Mouse (Mus musculus) hindbrain, embryonic 14.5 days (tissue): ENCODE data around the gene Ddb2. TPM values are rescaled to one million over a fixed set of nuclear protein-coding genes. Genes with fewer than 3 reads are reported as not detected.
"Not testable (repeated sequence)": the region's sequence is repeated elsewhere in the genome, so short reads cannot be mapped to it uniquely, and the experiment has no call there.

Source experiments
- ATAC-seq: fragments of 200-750 bp; cut with Nextera tagmentation; 2 replicates; pipeline ENCODE4 v1.8.0; 2017; ENCODE audit warnings: moderate number of reproducible peaks, mild to moderate bottlenecking, moderate TSS enrichment, moderate library complexity; ENCODE audit not compliant: low FRiP score
- DNase-seq: peaks from one replicate; pipeline ENCODE4 v3.0.0-alpha.2; 2015; ENCODE audit warnings: low spot score
- H3K27ac ChIP-seq: fragments of 300-500 bp; sonication (generic); 2 replicates; pipeline ENCODE4 v1.5.1; 2014; ENCODE audit warnings: mild to moderate bottlenecking, moderate library complexity
- H3K27me3 ChIP-seq: fragments of 300-500 bp; sonication (generic); 2 replicates; pipeline ENCODE4 v1.6.1; 2014; ENCODE audit warnings: mild to moderate bottlenecking, low read length, mixed read lengths; ENCODE audit not compliant: control insufficient read depth, insufficient read depth
- H3K36me3 ChIP-seq: fragments of 300-500 bp; sonication (generic); replicated peaks from 2 replicates; pipeline ENCODE4 v1.6.1; 2014; ENCODE audit not compliant: control insufficient read depth, insufficient read depth
- H3K4me1 ChIP-seq: fragments of 300-500 bp; sonication (generic); replicated peaks from 2 replicates; pipeline ENCODE4 v1.6.1; 2014; ENCODE audit warnings: antibody characterized with exemption, low read length, mixed read lengths; ENCODE audit not compliant: control insufficient read depth, insufficient read depth
- H3K4me2 ChIP-seq: fragments of 300-500 bp; sonication (generic); replicated peaks from 2 replicates; pipeline ENCODE4 v1.6.1; 2014; ENCODE audit warnings: mild to moderate bottlenecking, moderate library complexity
- H3K4me3 ChIP-seq: fragments of 300-500 bp; sonication (generic); replicated peaks from 2 replicates; pipeline ENCODE4 v1.5.1; 2014; ENCODE audit warnings: mild to moderate bottlenecking, low read length
- H3K9ac ChIP-seq: fragments of 300-500 bp; sonication (generic); 2 replicates; pipeline ENCODE4 v1.6.1; 2014
- H3K9me3 ChIP-seq: fragments of 300-500 bp; sonication (generic); 2 replicates; pipeline ENCODE4 v1.6.1; 2016; ENCODE audit warnings: low read length; ENCODE audit not compliant: control insufficient read depth
- WGBS: fragments of 180-500 bp; shearing (Covaris S2); extraction: QIAGEN DNeasy Blood & Tissue Kit; methylation state at CpG from one replicate; pipeline ENCODE4 v1.1.7; 2014; 5-methylcytosine and 5-hydroxymethylcytosine counted together
- polyA plus RNA-seq: library from polyadenylated mRNA; unstranded; fragments of >200 nt; fragmentation: Nextera tagmentation; extraction: Ambion mirVana; gene quantifications from 2 replicates; pipeline ENCODE4 v1.2.1, GENCODE M21; 2014

Gene Ddb2
- polyA plus RNA-seq, 1 experiment from 2014 or later, result 11.4 TPM

GRCm38 (mm10) chr2:91237511-91238080, 814 bp upstream of the Ddb2 start:
- ATAC-seq (peak; percentile 55), DNase-seq (peak; percentile 42)
- not testable (repeated sequence) for H3K9me3 ChIP-seq, H3K27me3 ChIP-seq, H3K4me1 ChIP-seq, H3K36me3 ChIP-seq
- peak overlapping the region; percentile 66 for H3K9ac ChIP-seq
- WGBS, result 21% methylated on average over 4 of the region's 4 CpGs
- peak overlapping the region; percentile 79 for H3K27ac ChIP-seq
- peak overlapping the region; percentile 48 for H3K4me3 ChIP-seq
- peak overlapping the region; percentile 72 for H3K4me2 ChIP-seq

GRCm38 (mm10) chr2:91229735-91230134, 7.0 kb downstream of the Ddb2 start:
- Histone ChIP-seq H3K9ac (no peak overlapping the region), H3K4me2 (no peak overlapping the region), H3K36me3 (peaks cover 10% of the 10 kb centered on the region; the same call in 1 of the 2 replicates), H3K27me3 (no peaks in the 10 kb centered on the region), H3K4me3 (no peak overlapping the region), H3K9me3 (no peaks in the 10 kb centered on the region), H3K27ac (no peak overlapping the region), H3K4me1 (no peaks in the 10 kb centered on the region)
- 87% methylated on average over 2 of the region's 2 CpGs for WGBS
- DNase-seq, result no peak
- ATAC-seq, result no peak

GRCm38 (mm10) chr2:91223614-91224013, 13.2 kb downstream of the Ddb2 start:
- no peak overlapping the region for H3K4me3 ChIP-seq
- 90% methylated on average over 2 of the region's 2 CpGs for WGBS
- ATAC-seq (no peak), DNase-seq (no peak)
- H3K9ac ChIP-seq, result no peak overlapping the region
- H3K4me1 ChIP-seq, result no peaks in the 10 kb centered on the region
- H3K27ac ChIP-seq, result no peak overlapping the region
- H3K27me3 ChIP-seq, result no peaks in the 10 kb centered on the region
- no peaks in the 10 kb centered on the region for H3K9me3 ChIP-seq
- H3K4me2 ChIP-seq, result no peak overlapping the region
- 0 out of 2 replicates have a peak, but pooled peaks cover 2% of the 10 kb centered on the region for H3K36me3 ChIP-seq

GRCm38 (mm10) chr2:91220501-91220900, 16.3 kb downstream of the Ddb2 start:
- peaks cover 28% of the 10 kb centered on the region for H3K36me3 ChIP-seq
- no peak overlapping the region for H3K4me2 ChIP-seq
- DNase-seq, result no peak
- ATAC-seq, result no peak
- H3K9ac ChIP-seq, result no peak overlapping the region
- H3K4me3 ChIP-seq, result no peak overlapping the region
- H3K9me3 ChIP-seq, result no peaks in the 10 kb centered on the region
- no peak overlapping the region for H3K27ac ChIP-seq
- 0 out of 2 replicates have a peak, but pooled peaks cover 3% of the 10 kb centered on the region for H3K4me1 ChIP-seq
- H3K27me3 ChIP-seq, result no peaks in the 10 kb centered on the region
- 94% methylated on average over 3 of the region's 3 CpGs for WGBS

- Histone ChIP-seq H3K9ac (no peak overlapping the region), H3K4me3 (no peak overlapping the region), H3K9me3 (no peaks in the 10 kb centered on the region), H3K4me1 (0 out of 2 replicates have a peak, but pooled peaks cover 3% of the 10 kb centered on the region), H3K27ac (no peak overlapping the region), H3K27me3 (no peaks in the 10 kb centered on the region), H3K4me2 (no peak overlapping the region), H3K36me3 (peaks cover 61% of the 10 kb centered on the region)
- ATAC-seq (no peak; the same call in 1 of the 2 replicates), DNase-seq (peak; percentile 30)
- WGBS, result 62% methylated on average over 4 of the region's 4 CpGs
These were observed 19.8 kb downstream of the Ddb2 start for GRCm38 (mm10) chr2:91217032-91217431.

- DNase-seq (no peak), ATAC-seq (no peak)
- H3K9ac ChIP-seq, result no peak overlapping the region
- no peak overlapping the region for H3K4me2 ChIP-seq
- H3K4me3 ChIP-seq, result no peak overlapping the region
- no peaks in the 10 kb centered on the region for H3K27me3 ChIP-seq
- H3K4me1 ChIP-seq, result 0 out of 2 replicates have a peak, but pooled peaks cover 3% of the 10 kb centered on the region
- H3K36me3 ChIP-seq, result peaks cover 91% of the 10 kb centered on the region
- H3K27ac ChIP-seq, result no peak overlapping the region
- H3K9me3 ChIP-seq, result no peaks in the 10 kb centered on the region
These were observed 23.5 kb downstream of the Ddb2 start for GRCm38 (mm10) chr2:91213311-91213710.

- no peak overlapping the region for H3K4me2 ChIP-seq
- DNase-seq (no peak), ATAC-seq (no peak)
- H3K4me1 ChIP-seq, result peaks cover 23% of the 10 kb centered on the region
- no peaks in the 10 kb centered on the region for H3K27me3 ChIP-seq
- H3K9me3 ChIP-seq, result no peaks in the 10 kb centered on the region
- no peak overlapping the region for H3K27ac ChIP-seq
- no peak overlapping the region for H3K4me3 ChIP-seq
- H3K36me3 ChIP-seq, result peaks cover 62% of the 10 kb centered on the region
- no peak overlapping the region for H3K9ac ChIP-seq
- WGBS, result 92% methylated on average over 9 of the region's 9 CpGs
These were observed 30.5 kb downstream of the Ddb2 start for GRCm38 (mm10) chr2:91206254-91206775.

- peaks cover 23% of the 10 kb centered on the region for H3K4me1 ChIP-seq
- H3K27ac ChIP-seq, result peak overlapping the region; percentile 89
- ATAC-seq (no peak; the same call in 1 of the 2 replicates), DNase-seq (no peak)
- peak overlapping the region; percentile 54 for H3K4me3 ChIP-seq
- H3K36me3 ChIP-seq, result peaks cover 32% of the 10 kb centered on the region
- H3K9me3 ChIP-seq, result no peaks in the 10 kb centered on the region
- H3K4me2 ChIP-seq, result peak overlapping the region; percentile 81
- H3K27me3 ChIP-seq, result no peaks in the 10 kb centered on the region
- peak overlapping the region; percentile 72 for H3K9ac ChIP-seq
- 14% methylated on average over 20 of the region's 20 CpGs for WGBS
These were observed 33.7 kb downstream of the Ddb2 start for GRCm38 (mm10) chr2:91202972-91203656.

- peak within 1 kb of the TSS; percentile 54 for H3K4me3 ChIP-seq
These were observed 34.4 kb downstream of the Ddb2 start, which contains the start of the genes Nr1h3 and Acp2 for GRCm38 (mm10) chr2:91202222-91202971. Nr1h3 (minus strand) TSS chr2:91202834. Acp2 (plus strand) TSS chr2:91202885.

More at GRCm38 (mm10) chr2:91202222-91202971, 34.4 kb downstream of the Ddb2 start, which contains the start of the genes Nr1h3 and Acp2:
- peak; percentile 94 for DNase-seq
- Histone ChIP-seq H3K36me3 (peaks cover 25% of the 10 kb centered on the region), H3K4me2 (peak within 1 kb of the TSS; percentile 81), H3K27me3 (no peaks in the 10 kb centered on the region), H3K9ac (peak within 1 kb of the TSS; percentile 72), H3K27ac (peak within 1 kb of the TSS; percentile 89), H3K4me1 (peaks cover 23% of the 10 kb centered on the region), H3K9me3 (no peaks in the 10 kb centered on the region)
- whole genome bisulfite sequencing, result 5% methylated on average over 28 of the region's 28 CpGs
- peak; percentile 97 for ATAC-seq
